Mouse (Mus musculus) MEL (cell line): ENCODE results near the gene 2900011O08Rik.

Source experiments
- CTCF ChIP-seq, 3 experiments: IDR thresholded peaks in 2 of 3; conservative IDR thresholded peaks in 1 of 3; 2 replicates each; pipeline ENCODE4 v1.5.1; 2011 to 2012; ENCODE audit warnings: low read length in 3 of 3, low read depth in 2 of 3, mild to moderate bottlenecking in 2 of 3, improper control_type of control experiment in 1 of 3, inconsistent platforms in 1 of 3, mixed read lengths in 1 of 3, moderate library complexity in 1 of 3; ENCODE audit not compliant: control insufficient read depth in 1 of 3, insufficient read depth in 1 of 3, poor library complexity in 1 of 3, severe bottlenecking in 1 of 3
- POLR2A ChIP-seq, 2 experiments: IDR thresholded peaks; 2 replicates each; pipeline ENCODE4 v1.6.1; 2011 to 2012; ENCODE audit warnings: low read length in 2 of 2, mild to moderate bottlenecking in 2 of 2, control low read depth in 1 of 2, improper control_type of control experiment in 1 of 2, low read depth in 1 of 2, moderate library complexity in 1 of 2; ENCODE audit not compliant: control insufficient read depth in 1 of 2, insufficient read depth in 1 of 2, poor library complexity in 1 of 2

DNA sequence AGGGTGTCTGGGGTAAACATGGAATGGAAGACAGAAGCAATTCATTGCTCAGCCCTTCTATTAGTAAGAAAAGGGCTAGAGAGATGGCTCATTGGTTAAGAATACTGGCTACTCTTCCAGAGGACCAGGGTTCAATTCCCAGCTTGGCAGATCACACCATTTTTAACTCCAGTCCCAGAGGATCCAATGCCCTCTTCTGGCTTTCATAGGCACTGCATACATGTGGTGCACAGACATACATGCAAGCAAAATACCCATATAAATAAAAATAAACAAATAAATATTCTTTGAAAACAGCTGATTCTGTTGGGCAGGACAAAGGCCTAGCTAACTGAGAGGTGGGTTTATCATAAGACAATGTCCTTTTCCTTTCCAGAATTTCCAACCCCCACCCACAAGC, 136.2 kb downstream of the 2900011O08Rik start:
- TF ChIP-seq CTCF (IDR thresholded peaks at IDR 0.05 in 2 of 3, conservative IDR thresholded peaks at IDR 0.05 in 1 of 3; ENCODE audit: control insufficient read depth in 1 of 3, insufficient read depth in 1 of 3, low read depth in 2 of 3, low read length in 3 of 3, poor library complexity in 1 of 3, severe bottlenecking in 1 of 3) (peak in 1 of 3 experiments; percentile 15; a peak in 2 of 6 replicates), POLR2A (IDR thresholded peaks at IDR 0.05; ENCODE audit: control insufficient read depth in 1 of 2, insufficient read depth in 1 of 2, low read depth in 1 of 2, low read length in 2 of 2, poor library complexity in 1 of 2) (no peak)
